Mouse (Mus musculus) CD8-positive naive resting alpha-beta T cell, adult 2 months (primary cell): ENCODE data around the gene Vdr.
"Not testable (repeated sequence)": the region's sequence is repeated elsewhere in the genome, so short reads cannot be mapped to it uniquely, and the experiment has no call there.

ENCODE experiments used
- DNase-seq, 2 experiments: peaks; one replicate each; pipeline ENCODE4 v3.0.0; 2022; ENCODE audit warnings: low read depth in 2 of 2, low spot score in 2 of 2

Vdr gene

GRCm38 (mm10) chr15:97887541-97888016, 22.9 kb downstream of the Vdr start:
- DNase-seq = no peak

- DNase-seq = no peak
Observed at GRCm38 (mm10) chr15:97881423-97881822, 29.0 kb downstream of the Vdr start.

- DNase-seq = no peak
Observed at GRCm38 (mm10) chr15:97880441-97880840, 30.0 kb downstream of the Vdr start.

GRCm38 (mm10) chr15:97878696-97879328, 31.6 kb downstream of the Vdr start:
- no peak for DNase-seq

GRCm38 (mm10) chr15:97875784-97876183, 34.6 kb downstream of the Vdr start:
- no peak for DNase-seq

- no peak for DNase-seq
Observed at GRCm38 (mm10) chr15:97873717-97874116, 36.7 kb downstream of the Vdr start.

GRCm38 (mm10) chr15:97872161-97872560, 38.3 kb downstream of the Vdr start:
- no peak for DNase-seq

- DNase-seq = no peak
Observed at GRCm38 (mm10) chr15:97871055-97872030, 39.1 kb downstream of the Vdr start.

- DNase-seq = not testable (repeated sequence)
Observed at GRCm38 (mm10) chr15:97870116-97870515, 40.3 kb downstream of the Vdr start.

GRCm38 (mm10) chr15:97868985-97869384, 41.4 kb downstream of the Vdr start:
- DNase-seq = no peak

GRCm38 (mm10) chr15:97865988-97866387, 44.4 kb downstream of the Vdr start:
- DNase-seq = no peak

- no peak for DNase-seq
Observed at GRCm38 (mm10) chr15:97865175-97865574, 45.3 kb downstream of the Vdr start.

- no peak for DNase-seq
Observed at GRCm38 (mm10) chr15:97864361-97865045, 45.9 kb downstream of the Vdr start.

- no peak for DNase-seq
Observed at GRCm38 (mm10) chr15:97863494-97863881, 46.9 kb downstream of the Vdr start.

- no peak for DNase-seq
Observed at GRCm38 (mm10) chr15:97862881-97863493, 47.4 kb downstream of the Vdr start.

- DNase-seq = no peak
Observed at GRCm38 (mm10) chr15:97860353-97860752, 50.1 kb downstream of the Vdr start.

- no peak for DNase-seq
Observed at GRCm38 (mm10) chr15:97858431-97858830, 52.0 kb downstream of the Vdr start.

- DNase-seq = no peak
Observed at GRCm38 (mm10) chr15:97854551-97854950, 55.9 kb downstream of the Vdr start.

- DNase-seq = no peak
Observed at GRCm38 (mm10) chr15:97854059-97854458, 56.4 kb downstream of the Vdr start.

- no peak for DNase-seq
Observed at GRCm38 (mm10) chr15:97852291-97852690, 58.1 kb downstream of the Vdr start.

- DNase-seq = no peak
Observed at GRCm38 (mm10) chr15:97851011-97851410, 59.4 kb downstream of the Vdr start.
